Mouse (Mus musculus) T-helper 1 cell (primary cell): Measurements from ENCODE around the gene Rab11fip2.

Source experiments
- in situ Hi-C: fragments of 300-600 bp; cut with MboI, MseI; formaldehyde crosslinking; loops from one replicate; pipeline ENCODE4 v1.15.1; 2025; ENCODE audit warnings: high pct_unique_total_duplicates

Gene Rab11fip2

DNA sequence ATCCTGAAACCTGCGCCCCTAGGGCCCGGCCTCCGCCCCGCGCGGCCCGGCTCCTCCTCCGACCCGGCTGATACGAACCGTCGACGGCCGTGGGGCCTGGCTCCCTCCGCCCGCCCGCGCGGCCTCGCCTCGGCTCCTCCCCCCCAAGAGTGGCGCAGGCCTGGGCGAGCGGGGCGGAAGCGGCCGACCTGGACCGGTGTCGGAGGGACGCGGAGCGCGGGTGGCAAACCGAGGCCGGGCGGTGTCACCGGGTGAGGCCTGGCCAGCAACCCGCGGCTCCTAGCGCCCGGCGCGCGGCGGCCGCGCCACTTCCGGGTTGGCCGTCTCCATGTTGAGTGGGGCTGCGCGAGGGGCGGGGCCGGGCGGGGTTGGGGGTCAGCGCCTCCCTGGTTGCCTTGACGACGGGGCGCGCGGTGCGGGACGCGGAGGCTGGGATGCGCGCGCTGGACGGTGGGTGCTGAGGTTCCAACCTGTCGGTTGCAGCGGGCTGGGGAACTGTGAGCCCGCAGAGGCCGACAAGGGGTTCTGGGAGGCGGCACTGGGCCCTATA is at the start of gene Rab11fip2:
Gene Rab11fip2, minus strand, starts transcription at position 333 of the 550 bp plus-strand sequence.
- in situ Hi-C loops: no loop called here

DNA sequence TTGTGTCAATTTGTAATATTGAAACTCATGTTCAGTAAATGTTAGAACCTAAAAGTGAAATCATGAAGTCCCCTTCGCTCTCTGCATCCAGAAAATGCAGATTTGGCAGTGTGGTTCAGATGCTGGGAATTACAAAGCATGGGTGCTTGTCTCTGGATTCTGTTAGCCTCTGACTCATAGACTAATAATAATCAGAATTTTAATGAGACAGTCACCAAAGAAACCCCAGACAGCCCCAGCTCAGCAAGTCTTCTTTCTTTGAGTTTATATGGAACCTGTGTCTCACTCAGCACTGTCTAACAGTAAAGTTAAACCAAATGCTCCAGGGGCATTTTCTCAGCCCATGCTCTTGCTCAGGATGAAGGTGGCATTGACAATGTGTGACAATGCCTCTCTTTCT is 38.1 kb upstream of the Rab11fip2 start:
- in situ Hi-C loops: no loop called here

DNA sequence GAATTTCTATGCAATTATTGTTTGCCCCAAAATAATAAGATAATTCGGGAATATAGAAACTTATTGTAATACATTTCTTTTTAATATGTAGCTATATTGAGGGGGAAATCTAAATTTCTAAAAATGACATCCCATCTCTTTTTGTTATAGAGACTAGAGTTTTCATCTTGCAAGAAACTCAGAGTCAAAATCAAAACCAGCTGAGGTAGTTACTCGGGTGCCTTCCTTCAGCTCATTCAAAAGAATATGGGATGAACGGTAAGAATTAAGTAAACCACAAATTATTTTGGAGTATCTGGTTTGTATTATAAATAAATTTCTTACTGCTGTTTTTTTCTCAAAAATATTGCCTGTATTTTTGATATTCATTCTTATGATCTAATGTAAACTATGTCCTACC is 11.5 kb upstream of the Rab11fip2 start:
- in situ Hi-C loops: loop anchor here (10.0 kb wide), 1 partner anchor 930 kb away; no protein-coding TSS in a partner anchor

GRCm38 (mm10) chr19:59949731-59950130 is 6.3 kb upstream of the Rab11fip2 start:
- in situ Hi-C loops: loop anchor here (10.0 kb wide), 1 partner anchor 925 kb away; no protein-coding TSS in a partner anchor

GRCm38 (mm10) chr19:59942716-59943321 is 635 bp downstream of the Rab11fip2 start:
- in situ Hi-C loops: no loop called here

- in situ Hi-C loops: no loop called here
These were observed 3.7 kb downstream of the Rab11fip2 start for GRCm38 (mm10) chr19:59939711-59940110.

DNA sequence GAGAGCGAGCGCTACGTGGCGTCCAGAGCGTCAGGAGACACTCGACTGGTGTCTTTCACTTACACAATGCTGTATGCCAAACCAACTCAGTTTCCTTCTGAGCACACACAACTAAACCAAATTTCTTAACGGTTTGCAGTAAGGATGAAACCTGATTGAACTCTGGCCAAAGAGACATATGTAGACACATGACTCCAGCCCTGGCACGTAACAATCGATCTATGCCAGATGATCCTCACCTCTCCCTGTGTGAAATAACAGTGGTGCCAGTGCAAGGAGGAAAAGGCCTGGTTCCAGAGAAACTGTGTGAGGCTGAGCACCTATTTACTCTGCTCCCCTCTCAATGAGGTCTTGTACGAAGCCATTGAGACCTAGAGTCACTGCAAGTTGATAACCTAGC is 11.4 kb downstream of the Rab11fip2 start:
- in situ Hi-C loops: no loop called here

DNA sequence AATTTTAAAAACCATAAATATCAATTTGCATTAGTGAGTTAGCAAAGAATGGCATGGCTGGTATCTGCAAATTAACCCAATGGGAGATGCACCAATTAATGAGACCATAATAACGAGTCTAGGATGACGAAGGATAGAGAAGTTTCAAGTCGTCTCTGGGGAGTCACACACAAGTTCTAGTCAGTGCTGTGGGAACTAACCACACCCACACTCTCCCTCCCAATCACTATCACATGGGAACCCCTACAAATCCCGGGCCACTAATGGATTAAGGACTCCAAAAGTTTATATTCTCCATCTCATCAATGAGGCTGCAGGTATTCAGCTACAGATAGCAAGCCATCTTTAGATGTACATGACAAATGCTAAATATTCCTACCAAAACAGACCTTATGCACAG is 14.8 kb downstream of the Rab11fip2 start:
- in situ Hi-C loops: no loop called here

DNA sequence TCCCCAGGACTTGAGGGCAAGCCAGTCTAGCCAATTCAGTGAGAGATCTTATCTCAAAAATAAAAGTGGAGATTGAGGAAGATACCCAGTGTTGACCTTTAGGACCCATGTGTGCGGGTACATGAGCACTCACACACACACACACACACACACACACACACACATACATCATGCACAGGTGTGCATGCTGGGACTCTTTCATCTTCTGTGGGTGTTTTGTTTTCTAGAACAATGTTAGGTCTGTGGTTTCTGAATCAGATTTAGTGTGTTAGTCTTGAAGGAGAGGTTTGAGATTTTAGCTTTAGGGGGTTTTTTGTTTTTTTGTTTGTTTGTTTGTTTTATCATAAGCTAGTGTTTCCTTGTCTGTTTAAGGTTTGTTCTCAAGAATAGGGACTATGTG is 17.3 kb downstream of the Rab11fip2 start:
- in situ Hi-C loops: no loop called here

- in situ Hi-C loops: no loop called here
These were observed 22.6 kb downstream of the Rab11fip2 start for GRCm38 (mm10) chr19:59920846-59921245.

DNA sequence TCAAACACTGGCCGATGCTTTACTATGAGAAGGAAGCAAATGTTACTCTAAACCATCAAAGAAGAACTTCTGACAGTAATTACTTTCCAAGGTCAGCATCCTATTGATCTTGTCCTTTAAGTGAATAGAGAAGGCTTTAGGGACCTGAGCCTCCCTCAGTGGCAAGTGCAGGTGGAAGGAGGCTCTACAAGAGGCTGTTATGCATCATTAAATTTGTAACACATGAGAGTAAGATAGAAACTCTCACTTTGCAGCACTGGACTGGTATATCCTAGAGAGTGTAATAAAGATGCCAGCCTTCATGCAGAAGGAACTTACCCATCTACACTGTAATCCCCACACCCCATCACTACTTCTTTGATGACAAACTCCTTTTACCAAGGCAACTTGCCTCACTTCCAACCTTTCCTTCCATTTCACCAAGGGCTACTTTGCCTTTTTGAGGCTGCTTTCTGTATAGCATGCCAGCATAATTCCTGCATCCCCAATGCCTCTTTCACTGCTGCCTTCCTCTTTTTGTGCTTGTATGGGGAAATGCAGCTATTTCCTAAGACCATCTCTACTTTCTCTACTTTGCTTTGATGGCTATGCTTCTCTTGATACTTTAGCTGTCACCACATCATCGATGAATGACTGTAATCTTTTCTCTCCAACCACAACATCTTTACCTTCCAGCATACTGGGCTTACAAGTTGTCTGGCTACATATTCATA is 25.4 kb downstream of the Rab11fip2 start:
- in situ Hi-C loops: no loop called here

GRCm38 (mm10) chr19:59911554-59911953 is 31.9 kb downstream of the Rab11fip2 start:
- in situ Hi-C loops: no loop called here

GRCm38 (mm10) chr19:59905296-59906081 is 38.0 kb downstream of the Rab11fip2 start:
- in situ Hi-C loops: no loop called here

DNA sequence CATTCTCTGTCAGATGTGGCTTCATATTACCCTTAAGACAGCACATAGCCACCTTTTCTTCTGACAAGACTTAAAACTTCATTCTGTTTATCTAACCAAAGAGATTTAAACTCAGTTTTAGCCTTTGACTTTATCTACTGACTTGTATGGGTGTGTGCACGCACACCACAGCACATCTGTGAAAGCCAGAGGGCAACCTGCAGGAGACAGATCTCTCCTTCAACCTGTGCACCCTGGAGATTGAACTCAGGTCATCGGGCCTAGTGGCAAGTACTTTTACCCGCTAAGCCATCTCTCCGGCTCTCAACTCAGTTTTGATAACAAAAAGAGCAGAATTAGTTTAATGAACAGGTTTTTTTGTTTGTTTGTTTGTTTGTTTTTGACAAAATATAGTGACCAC is 43.5 kb downstream of the Rab11fip2 start:
- in situ Hi-C loops: no loop called here

- in situ Hi-C loops: no loop called here
These were observed 45.2 kb downstream of the Rab11fip2 start for GRCm38 (mm10) chr19:59898301-59898700.

- in situ Hi-C loops: no loop called here
These were observed 54.1 kb downstream of the Rab11fip2 start for GRCm38 (mm10) chr19:59889383-59889782.

DNA sequence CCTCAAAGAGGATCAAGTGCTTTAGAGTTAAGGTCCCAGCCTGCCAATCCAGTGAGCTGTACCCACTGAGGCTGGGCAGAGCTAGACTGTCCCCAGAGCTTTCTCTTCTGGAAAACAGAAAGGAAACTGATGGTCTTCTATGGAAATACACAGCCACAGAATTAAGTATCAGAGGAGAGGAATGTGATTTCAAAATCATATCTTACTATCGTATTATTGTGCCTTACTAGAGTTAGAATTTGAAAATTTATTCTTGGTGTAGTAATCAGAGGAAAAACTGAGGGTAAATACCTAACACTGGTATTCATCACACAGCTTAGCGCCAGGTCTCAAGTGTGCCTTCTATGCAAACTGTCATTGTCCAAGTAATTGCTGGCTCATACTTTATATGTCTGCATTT is 54.6 kb downstream of the Rab11fip2 start:
- in situ Hi-C loops: no loop called here

DNA sequence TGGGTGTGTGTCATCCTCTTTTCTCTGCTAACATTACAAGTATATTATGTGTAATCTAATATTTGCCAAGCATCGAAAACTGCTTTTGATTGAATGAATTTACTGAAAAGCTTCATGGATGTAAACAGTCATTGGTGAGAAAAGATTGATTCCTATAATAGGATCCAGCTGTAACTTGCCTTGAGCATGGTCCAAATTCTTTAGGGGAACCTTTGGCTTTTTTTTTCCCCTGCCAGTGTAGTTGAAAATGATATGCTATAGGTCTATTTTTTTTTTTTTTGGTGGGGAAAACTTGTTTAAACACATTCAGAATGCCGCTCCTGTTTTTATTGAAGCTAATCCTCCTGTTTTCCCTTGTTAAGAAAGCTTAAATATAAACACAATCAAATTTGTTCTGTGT is 55.6 kb downstream of the Rab11fip2 start:
- in situ Hi-C loops: no loop called here

DNA sequence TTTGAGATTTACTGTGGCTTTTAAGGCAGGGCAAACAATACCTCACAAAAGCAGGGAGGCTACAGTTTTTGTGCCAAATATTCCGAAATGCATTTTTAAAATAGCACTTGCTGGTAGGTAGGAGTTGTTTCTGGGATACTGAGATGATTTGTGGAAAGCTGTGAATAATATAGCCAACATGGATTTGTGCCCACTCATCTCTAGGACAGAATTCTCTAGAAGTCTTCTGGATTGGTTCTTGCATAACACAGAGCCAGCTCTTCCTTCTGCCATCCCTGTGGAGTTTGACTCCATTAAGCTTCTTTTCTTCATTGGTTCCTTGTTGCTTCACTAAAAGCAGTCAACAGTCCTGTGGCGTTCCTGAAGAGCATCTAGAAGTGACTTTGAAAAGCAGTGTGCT is 58.2 kb downstream of the Rab11fip2 start:
- in situ Hi-C loops: no loop called here

DNA sequence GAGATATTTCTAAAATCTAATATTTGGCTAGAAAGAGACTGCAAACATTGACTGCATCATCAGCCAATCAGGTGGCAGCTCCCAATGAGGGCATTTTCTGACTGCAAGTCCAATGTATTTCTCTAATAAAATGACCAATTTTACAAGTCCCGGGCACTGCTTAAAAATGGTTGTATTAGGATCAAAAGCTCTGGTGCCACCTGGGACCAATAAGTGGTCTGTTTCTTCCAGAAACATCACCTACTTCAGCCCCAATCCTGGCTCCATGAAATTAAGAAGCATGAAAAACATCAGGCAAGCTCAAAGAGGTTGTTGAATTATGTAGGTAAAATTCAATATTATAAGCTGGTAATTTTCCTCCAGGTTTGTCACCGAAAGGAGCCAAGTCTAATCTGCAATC is 66.2 kb downstream of the Rab11fip2 start:
- in situ Hi-C loops: loop anchor here (5.0 kb wide), 1 partner anchor 335 kb away; no protein-coding TSS in a partner anchor

GRCm38 (mm10) chr19:59866666-59867065 is 76.8 kb downstream of the Rab11fip2 start:
- in situ Hi-C loops: no loop called here

- in situ Hi-C loops: no loop called here
These were observed 81.0 kb downstream of the Rab11fip2 start for GRCm38 (mm10) chr19:59862423-59862822.
